Mouse (Mus musculus) liver, adult 2 months (tissue): Measurements from ENCODE around the gene Fanci.

Experiments used
- CTCF ChIP-seq: fragments of 200-500 bp; IDR thresholded peaks from 2 replicates; pipeline ENCODE4 v1.5.1; 2011; ENCODE audit warnings: low read depth, low read length, control low read depth
- POLR2A ChIP-seq: fragments of 200-500 bp; IDR thresholded peaks from 2 replicates; pipeline ENCODE4 v1.6.1; 2011; ENCODE audit warnings: low read length, control low read depth; ENCODE audit not compliant: insufficient read depth; ENCODE audit errors: extremely low read depth

- TF ChIP-seq CTCF (no peak), POLR2A (no peak)
These were observed 33.2 kb upstream of the Fanci start for GRCm38 (mm10) chr7:79358350-79359182.
